Mouse (Mus musculus): ENCODE measurements around the gene Trim58. TPM values are rescaled to one million over a fixed set of nuclear protein-coding genes. Genes with fewer than 3 reads are reported as not detected.

Gene Trim58
- polyA plus RNA-seq, 1 experiment: 0.75 TPM

DNA sequence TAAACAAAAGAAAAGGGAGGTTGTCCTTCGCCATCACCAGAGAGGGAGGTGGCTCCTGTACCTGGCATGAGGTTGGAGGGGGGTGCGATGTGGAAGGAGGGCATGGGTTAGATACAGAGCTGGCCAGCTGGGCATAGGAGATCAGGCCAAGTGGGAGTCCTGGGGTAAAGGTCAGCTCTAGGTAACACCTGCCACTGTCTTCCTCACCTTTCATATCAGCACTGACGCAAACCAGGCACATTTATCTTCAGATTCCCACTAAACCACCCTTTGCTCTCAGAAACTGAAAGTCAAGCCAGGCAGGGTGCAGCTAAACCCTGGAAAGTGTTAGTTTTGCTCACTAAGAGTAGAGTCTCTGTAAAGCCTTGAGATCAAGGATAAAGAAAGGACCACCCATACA lies 21.9 kb upstream of the Trim58 start:
- DNase-seq: no peak
- Histone ChIP-seq H3K36me3 (ENCODE audit: control insufficient read depth, insufficient read depth, low read length) (no peaks in the 10 kb centered on the region), H3K4me1 (replicated peaks; ENCODE audit: control insufficient read depth, insufficient read depth, low read length) (no peaks in the 10 kb centered on the region), H3K27me3 (ENCODE audit: control insufficient read depth, insufficient read depth, low read length) (no peaks in the 10 kb centered on the region), H3K4me3 (ENCODE audit: control insufficient read depth, insufficient read depth, low read length) (no peak overlapping the region), H3K27ac (ENCODE audit: control insufficient read depth, insufficient read depth, low read length) (no peak overlapping the region)
- 85% methylated on average over 3 of the region's 3 CpGs for WGBS
- TF ChIP-seq CTCF (IDR thresholded peaks at IDR 0.05; ENCODE audit: borderline replicate concordance, control insufficient read depth, extremely low read depth, insufficient read depth, low read length, poor library complexity) (no peak), POLR2A (IDR thresholded peaks at IDR 0.05; ENCODE audit: control insufficient read depth, extremely low read depth, insufficient read depth, low read length, poor library complexity) (no peak)

- no peak for TF ChIP-seq CTCF (IDR thresholded peaks at IDR 0.05; ENCODE audit: borderline replicate concordance, control insufficient read depth, extremely low read depth, insufficient read depth, low read length, poor library complexity)
- no peak for TF ChIP-seq POLR2A (IDR thresholded peaks at IDR 0.05; ENCODE audit: control insufficient read depth, extremely low read depth, insufficient read depth, low read length, poor library complexity)
- no peak for DNase-seq
- Histone ChIP-seq H3K27ac (ENCODE audit: control insufficient read depth, insufficient read depth, low read length) (no peak overlapping the region), H3K4me3 (ENCODE audit: control insufficient read depth, insufficient read depth, low read length) (no peak overlapping the region), H3K36me3 (ENCODE audit: control insufficient read depth, insufficient read depth, low read length) (no peaks in the 10 kb centered on the region), H3K27me3 (ENCODE audit: control insufficient read depth, insufficient read depth, low read length) (no peaks in the 10 kb centered on the region), H3K4me1 (replicated peaks; ENCODE audit: control insufficient read depth, insufficient read depth, low read length) (no peaks in the 10 kb centered on the region)
- 83% methylated on average over 6 of the region's 6 CpGs for WGBS
Observed at GRCm38 (mm10) chr11:58618793-58619192, 21.5 kb upstream of the Trim58 start.

GRCm38 (mm10) chr11:58626146-58626545 lies 14.1 kb upstream of the Trim58 start:
- 54% methylated on average over 4 of the region's 4 CpGs for WGBS
- H3K4me3 ChIP-seq (ENCODE audit: control insufficient read depth, insufficient read depth, low read length): no peak overlapping the region

DNA sequence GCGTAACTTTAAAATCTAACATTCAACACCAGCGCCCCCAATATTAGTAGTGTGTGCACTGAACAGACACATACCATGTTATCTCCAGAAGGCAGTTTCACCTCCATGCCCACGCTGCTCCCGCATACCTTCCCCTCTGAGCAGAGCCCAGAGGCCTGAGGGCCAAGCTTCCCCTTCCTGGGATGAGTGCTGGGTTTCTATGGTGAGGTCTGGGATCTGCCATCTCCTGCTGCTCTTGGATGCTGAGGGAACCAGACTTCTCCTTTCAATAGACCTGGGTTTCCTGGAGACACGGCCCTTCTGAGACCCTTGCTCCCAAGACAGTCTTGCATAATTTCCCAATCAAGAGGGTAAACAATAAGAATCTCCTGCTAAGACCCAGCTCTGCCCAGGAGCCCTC lies 9.9 kb upstream of the Trim58 start, which contains the start of gene Olfr323:
TSS of gene Olfr323 (minus strand) at position 101 of the 400 bp plus-strand sequence.
- Histone ChIP-seq H3K4me1 (replicated peaks; ENCODE audit: control insufficient read depth, insufficient read depth, low read length) (no peaks in the 10 kb centered on the region), H3K4me3 (ENCODE audit: control insufficient read depth, insufficient read depth, low read length) (no peak within 1 kb of the TSS), H3K27ac (ENCODE audit: control insufficient read depth, insufficient read depth, low read length) (no peak within 1 kb of the TSS), H3K36me3 (ENCODE audit: control insufficient read depth, insufficient read depth, low read length) (no peaks in the 10 kb centered on the region), H3K27me3 (ENCODE audit: control insufficient read depth, insufficient read depth, low read length) (no peaks in the 10 kb centered on the region)
- TF ChIP-seq POLR2A (IDR thresholded peaks at IDR 0.05; ENCODE audit: control insufficient read depth, extremely low read depth, insufficient read depth, low read length, poor library complexity) (no peak), CTCF (IDR thresholded peaks at IDR 0.05; ENCODE audit: borderline replicate concordance, control insufficient read depth, extremely low read depth, insufficient read depth, low read length, poor library complexity) (no peak)
- no peak for DNase-seq
- 84% methylated on average over 5 of the region's 5 CpGs for WGBS

More at GRCm38 (mm10) chr11:58626146-58626545, 14.1 kb upstream of the Trim58 start:
- Histone ChIP-seq H3K27ac (ENCODE audit: control insufficient read depth, insufficient read depth, low read length) (no peak overlapping the region), H3K36me3 (ENCODE audit: control insufficient read depth, insufficient read depth, low read length) (no peaks in the 10 kb centered on the region), H3K4me1 (replicated peaks; ENCODE audit: control insufficient read depth, insufficient read depth, low read length) (no peaks in the 10 kb centered on the region), H3K27me3 (ENCODE audit: control insufficient read depth, insufficient read depth, low read length) (no peaks in the 10 kb centered on the region; the same call in 1 of the 2 replicates)
- TF ChIP-seq CTCF (IDR thresholded peaks at IDR 0.05; ENCODE audit: borderline replicate concordance, control insufficient read depth, extremely low read depth, insufficient read depth, low read length, poor library complexity) (no peak), POLR2A (IDR thresholded peaks at IDR 0.05; ENCODE audit: control insufficient read depth, extremely low read depth, insufficient read depth, low read length, poor library complexity) (no peak)
- DNase-seq: no peak

- Histone ChIP-seq H3K4me1 (replicated peaks; ENCODE audit: control insufficient read depth, insufficient read depth, low read length) (no peaks in the 10 kb centered on the region), H3K27me3 (ENCODE audit: control insufficient read depth, insufficient read depth, low read length) (no peaks in the 10 kb centered on the region), H3K27ac (ENCODE audit: control insufficient read depth, insufficient read depth, low read length) (no peak overlapping the region), H3K36me3 (ENCODE audit: control insufficient read depth, insufficient read depth, low read length) (no peaks in the 10 kb centered on the region), H3K4me3 (ENCODE audit: control insufficient read depth, insufficient read depth, low read length) (no peak overlapping the region)
- DNase-seq: no peak
- 77% methylated on average over 4 of the region's 4 CpGs for WGBS
- TF ChIP-seq POLR2A (IDR thresholded peaks at IDR 0.05; ENCODE audit: control insufficient read depth, extremely low read depth, insufficient read depth, low read length, poor library complexity) (no peak), CTCF (IDR thresholded peaks at IDR 0.05; ENCODE audit: borderline replicate concordance, control insufficient read depth, extremely low read depth, insufficient read depth, low read length, poor library complexity) (no peak)
Observed at GRCm38 (mm10) chr11:58634878-58635277, 5.4 kb upstream of the Trim58 start.

DNA sequence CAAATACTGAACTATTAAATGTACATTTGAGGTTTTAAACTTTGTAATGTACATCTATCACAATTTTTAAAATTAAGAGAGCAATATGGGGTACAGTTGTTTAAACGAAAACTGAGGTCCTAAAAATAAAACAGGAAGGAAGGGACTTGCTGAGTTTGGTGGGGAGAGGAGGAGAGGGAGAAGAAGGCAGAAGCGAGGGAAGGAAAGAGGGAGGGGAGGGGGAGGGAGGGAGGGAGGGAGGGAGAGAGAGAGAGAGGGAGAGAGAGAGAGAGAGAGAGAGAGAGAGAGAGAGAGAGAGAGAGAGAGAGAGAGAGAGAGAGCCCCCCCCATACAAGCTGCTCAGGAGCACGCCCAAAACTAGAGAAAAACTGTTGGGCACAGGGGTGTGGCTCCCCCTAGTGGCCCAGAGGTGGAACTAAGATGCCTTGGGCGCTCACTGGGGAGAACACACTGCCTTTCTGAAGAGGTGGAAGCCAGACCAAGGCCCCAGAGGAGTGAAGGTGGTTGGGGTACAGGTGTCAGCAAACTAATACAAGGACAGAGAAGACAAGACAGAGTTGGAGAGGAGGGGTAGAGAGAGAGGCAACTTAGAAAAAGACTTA lies 3.8 kb upstream of the Trim58 start:
- WGBS: 8% methylated on average over 4 of the region's 4 CpGs
- peak; percentile 86 for TF ChIP-seq CTCF (IDR thresholded peaks at IDR 0.05; ENCODE audit: borderline replicate concordance, control insufficient read depth, extremely low read depth, insufficient read depth, low read length, poor library complexity)
- no peak for TF ChIP-seq POLR2A (IDR thresholded peaks at IDR 0.05; ENCODE audit: control insufficient read depth, extremely low read depth, insufficient read depth, low read length, poor library complexity)
- peak; percentile 54 for DNase-seq
- H3K4me1 ChIP-seq (replicated peaks; ENCODE audit: control insufficient read depth, insufficient read depth, low read length): no peaks in the 10 kb centered on the region
- no peak overlapping the region for H3K27ac ChIP-seq (ENCODE audit: control insufficient read depth, insufficient read depth, low read length)
- no peak overlapping the region for H3K4me3 ChIP-seq (ENCODE audit: control insufficient read depth, insufficient read depth, low read length)
- H3K27me3 ChIP-seq (ENCODE audit: control insufficient read depth, insufficient read depth, low read length): peaks cover 3% of the 10 kb centered on the region; the same call in 1 of the 2 replicates
- no peaks in the 10 kb centered on the region for H3K36me3 ChIP-seq (ENCODE audit: control insufficient read depth, insufficient read depth, low read length)
